Mouse (Mus musculus): Measurements from ENCODE around the gene Klra5. TPM values are rescaled to one million over a fixed set of nuclear protein-coding genes. Genes with fewer than 3 reads are reported as not detected.
"Not testable (repeated sequence)": the region's sequence is repeated elsewhere in the genome, so short reads cannot be mapped to it uniquely, and the experiment has no call there.

Gene Klra5
- not detected in 2 replicates for polyA plus RNA-seq (2016; fragmentation: Nextera tagmentation; extraction: Ambion mirVana)

GRCm38 (mm10) chr6:129917476-129917946, at the start of gene Klra5:
Klra5 (minus strand) TSS chr6:129917650.
- H3K36me3 ChIP-seq (replicated peaks) = not testable (repeated sequence)

DNA sequence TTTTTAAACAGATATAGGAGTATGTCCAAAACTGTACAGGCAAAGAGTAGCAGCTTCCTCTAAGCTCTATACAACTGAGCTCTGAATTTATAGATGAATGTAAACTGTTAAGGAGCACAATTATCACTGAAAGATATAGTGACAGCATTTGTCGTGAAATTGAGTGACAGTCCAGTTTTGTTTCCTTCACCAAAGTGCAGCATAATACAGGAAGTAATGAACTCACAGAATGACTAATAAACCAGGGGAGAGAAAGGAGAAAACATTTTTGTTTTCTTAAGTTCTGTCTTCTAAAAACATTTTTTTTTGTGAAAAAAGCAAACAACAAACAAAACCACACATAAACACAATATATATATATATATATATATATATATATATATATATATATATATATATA, 454 bp downstream of the Klra5 start:
- Histone ChIP-seq H3K4me2 (no peak overlapping the region), H3K36me3 (replicated peaks) (no peaks in the 10 kb centered on the region), H3K9me3 (peaks cover 16% of the 10 kb centered on the region; the same call in 1 of the 2 replicates), H3K27me3 (no peaks in the 10 kb centered on the region), H3K4me1 (no peaks in the 10 kb centered on the region), H3K4me3 (replicated peaks) (no peak overlapping the region), H3K27ac (no peak overlapping the region), H3K9ac (no peak overlapping the region)
- WGBS = 74% methylated on average over 1 of the region's 1 CpGs
- no peak for ATAC-seq (ENCODE audit: low FRiP score)

More at GRCm38 (mm10) chr6:129917476-129917946, at the start of gene Klra5:
- H3K9me3 ChIP-seq = peaks cover 16% of the 10 kb centered on the region; the same call in 1 of the 2 replicates
- H3K27me3 ChIP-seq; H3K4me1 ChIP-seq; H3K27ac ChIP-seq; H3K4me2 ChIP-seq; ATAC-seq (ENCODE audit: low FRiP score); H3K4me3 ChIP-seq (replicated peaks); H3K9ac ChIP-seq: not testable (repeated sequence)

- 81% methylated on average over 2 of the region's 2 CpGs for WGBS
- H3K27ac ChIP-seq = no peak overlapping the region
- no peak overlapping the region for H3K9ac ChIP-seq
Observed at GRCm38 (mm10) chr6:129882525-129882924, 34.9 kb downstream of the Klra5 start.

DNA sequence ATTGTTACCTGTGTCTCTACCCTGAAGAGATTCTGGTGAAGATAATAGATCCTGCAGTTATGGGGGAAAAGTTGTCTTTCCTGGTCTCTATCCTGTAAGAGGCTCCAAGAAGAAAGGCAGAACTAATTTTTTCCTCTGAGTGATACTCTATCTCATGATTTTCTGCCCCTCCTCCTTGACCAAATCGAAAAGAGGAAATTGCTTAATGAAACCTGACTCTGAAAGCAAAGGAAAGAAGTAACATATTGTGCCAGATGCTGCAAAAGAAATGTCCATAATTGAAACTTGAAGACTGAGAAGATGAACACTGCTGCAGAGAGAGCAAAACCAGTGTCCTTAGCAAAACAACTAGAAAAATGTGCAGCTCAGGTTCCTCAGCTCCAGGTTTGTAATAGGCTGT, 40.9 kb downstream of the Klra5 start, which contains the start of gene Klra17:
TSS of gene Klra17 (minus strand) at position 124 of the 400 bp plus-strand sequence.
- H3K27me3 ChIP-seq = no peaks in the 10 kb centered on the region
- WGBS = 61% methylated on average over 1 of the region's 1 CpGs
- H3K4me3 ChIP-seq (replicated peaks) = no peak within 1 kb of the TSS
- H3K36me3 ChIP-seq (replicated peaks) = no peaks in the 10 kb centered on the region
- no peaks in the 10 kb centered on the region for H3K4me1 ChIP-seq
- H3K9me3 ChIP-seq = peaks cover 12% of the 10 kb centered on the region; the same call in 1 of the 2 replicates
- H3K9ac ChIP-seq = no peak within 1 kb of the TSS
- no peak for ATAC-seq (ENCODE audit: low FRiP score)
- no peak within 1 kb of the TSS for H3K4me2 ChIP-seq
- H3K27ac ChIP-seq = no peak within 1 kb of the TSS

More at GRCm38 (mm10) chr6:129882525-129882924, 34.9 kb downstream of the Klra5 start:
- Histone ChIP-seq H3K4me3 (replicated peaks) (no peak overlapping the region), H3K27me3 (no peaks in the 10 kb centered on the region), H3K4me2 (no peak overlapping the region), H3K9me3 (peaks cover 29% of the 10 kb centered on the region), H3K36me3 (replicated peaks) (no peaks in the 10 kb centered on the region), H3K4me1 (no peaks in the 10 kb centered on the region)
- ATAC-seq (ENCODE audit: low FRiP score) = no peak

GRCm38 (mm10) chr6:129862349-129862748, 55.1 kb downstream of the Klra5 start, which contains the start of gene Gm17631:
Gm17631 (plus strand) TSS chr6:129862649.
- peaks cover 16% of the 10 kb centered on the region for H3K9me3 ChIP-seq
- WGBS = no CpG with 5 or more reads among the region's 3 CpGs
- not testable (repeated sequence) for H3K9ac ChIP-seq; H3K27me3 ChIP-seq; H3K4me3 ChIP-seq (replicated peaks); H3K27ac ChIP-seq; H3K4me1 ChIP-seq; H3K36me3 ChIP-seq (replicated peaks); ATAC-seq (ENCODE audit: low FRiP score); H3K4me2 ChIP-seq

Other genes with a start within 250 kb of the Klra5 start
- not detected in 2 replicates for gene Klrc1, start 238.7 kb downstream of the Klra5 start, polyA plus RNA-seq (2016; fragmentation: Nextera tagmentation; extraction: Ambion mirVana)
- gene Klri1, start 200.5 kb downstream of the Klra5 start, polyA plus RNA-seq (2016; fragmentation: Nextera tagmentation; extraction: Ambion mirVana) = not detected in 2 replicates
- not detected in 2 replicates for gene Klri2, start 177.2 kb downstream of the Klra5 start, polyA plus RNA-seq (2016; fragmentation: Nextera tagmentation; extraction: Ambion mirVana)
- not detected in 2 replicates for gene Gm156, start 133.4 kb downstream of the Klra5 start, polyA plus RNA-seq (2016; fragmentation: Nextera tagmentation; extraction: Ambion mirVana)
- gene Gm17631, start 55.0 kb downstream of the Klra5 start, polyA plus RNA-seq (2016; fragmentation: Nextera tagmentation; extraction: Ambion mirVana) = not detected in 2 replicates
- gene Klra17, start 41.0 kb downstream of the Klra5 start, polyA plus RNA-seq (2016; fragmentation: Nextera tagmentation; extraction: Ambion mirVana) = not detected in 2 replicates
- not detected in 2 replicates for gene Klra6, start 109.3 kb upstream of the Klra5 start, polyA plus RNA-seq (2016; fragmentation: Nextera tagmentation; extraction: Ambion mirVana)
- not detected in 2 replicates for gene Klra4, start 149.6 kb upstream of the Klra5 start, polyA plus RNA-seq (2016; fragmentation: Nextera tagmentation; extraction: Ambion mirVana)
- not detected in 2 replicates for gene Klra8, start 212.2 kb upstream of the Klra5 start, polyA plus RNA-seq (2016; fragmentation: Nextera tagmentation; extraction: Ambion mirVana)

All from forebrain, embryonic 12.5 days (tissue).